Mouse (Mus musculus) G1E (cell line): Measurements from ENCODE around the gene Haghl. TPM values are rescaled to one million over a fixed set of nuclear protein-coding genes. Genes with fewer than 3 reads are reported as not detected.

ENCODE experiments used
- ATAC-seq: 2 replicates; pipeline ENCODE4 v1.8.0; 2016; ENCODE audit warnings: mild to moderate bottlenecking; ENCODE audit not compliant: insufficient number of reproducible peaks, poor library complexity, low FRiP score, severe bottlenecking; ENCODE audit errors: extremely low read depth
- DNase-seq: peaks from one replicate; pipeline ENCODE4 v3.0.0; 2012; ENCODE audit warnings: low spot score
- H3K27me3 ChIP-seq: 2 replicates; pipeline ENCODE4 v1.6.1; 2012; ENCODE audit warnings: mild to moderate bottlenecking, low read length, inconsistent platforms; ENCODE audit not compliant: insufficient read depth
- H3K36me3 ChIP-seq: replicated peaks from 2 replicates; pipeline ENCODE3; 2012; ENCODE audit warnings: mild to moderate bottlenecking, inconsistent platforms
- H3K4me1 ChIP-seq: 2 replicates; pipeline ENCODE4 v1.6.1; 2012; ENCODE audit warnings: low read depth, low read length, inconsistent platforms, mixed read lengths; ENCODE audit not compliant: insufficient read depth
- H3K4me3 ChIP-seq: 2 replicates; pipeline ENCODE4 v1.5.1; 2012; ENCODE audit warnings: low read depth, mild to moderate bottlenecking, inconsistent platforms, low read length, moderate library complexity, mixed read lengths
- H3K9me3 ChIP-seq: replicated peaks from 2 replicates; pipeline ENCODE4 v1.6.1; 2012; ENCODE audit warnings: inconsistent platforms
- CTCF ChIP-seq: IDR thresholded peaks from 2 replicates; pipeline ENCODE4 v1.5.1; 2012; ENCODE audit warnings: low read depth, low read length, inconsistent platforms, mixed read lengths
- GATA1 ChIP-seq: IDR thresholded peaks from 2 replicates; pipeline ENCODE4 v1.6.1; 2012; ENCODE audit warnings: borderline replicate concordance, low read length, inconsistent platforms, mixed read lengths
- GATA2 ChIP-seq: IDR thresholded peaks from 2 replicates; pipeline ENCODE4 v1.6.1; 2012; ENCODE audit warnings: low read depth, low read length, inconsistent platforms, borderline replicate concordance
- POLR2AphosphoS5 ChIP-seq: IDR thresholded peaks from 2 replicates; pipeline ENCODE4 v1.6.1; 2012; ENCODE audit warnings: low read depth, low read length, inconsistent platforms; ENCODE audit not compliant: insufficient replicate concordance
- TAL1 ChIP-seq: conservative IDR thresholded peaks from 2 replicates; pipeline ENCODE4 v1.6.1; 2012; ENCODE audit warnings: low read depth, low read length, inconsistent platforms, mixed read lengths
- polyA plus RNA-seq: library from polyadenylated mRNA; stranded (reverse); fragments of >175 nt; gene quantifications from 2 replicates; pipeline ENCODE4 v1.2.3, GENCODE M21; 2012
- total RNA-seq, 2 experiments: library from RNA; stranded (forward) in 1 of 2; stranded (reverse) in 1 of 2; fragments of 200-1000 nt in 1 of 2; fragments of >200 nt in 1 of 2; fragmentation: Nextera tagmentation in 1 of 2; gene quantifications; 2 replicates each; pipeline ENCODE4 v1.2.3; 2014 to 2017

The Haghl gene
- total and polyA plus RNA-seq, 3 experiments, result 11.7 to 17.1 (median 15.5) TPM

GRCm38 (mm10) chr17:25781339-25781738, 4.1 kb downstream of the Haghl start:
- Histone ChIP-seq H3K4me1 (peaks cover 29% of the 10 kb centered on the region), H3K27me3 (no peaks in the 10 kb centered on the region), H3K4me3 (no peak overlapping the region), H3K9me3 (no peaks in the 10 kb centered on the region), H3K36me3 (peaks cover 85% of the 10 kb centered on the region)
- TF ChIP-seq TAL1 (no peak), GATA2 (no peak), POLR2AphosphoS5 (no peak), CTCF (no peak), GATA1 (no peak)
- no peak for DNase-seq
- ATAC-seq, result no peak

- no peak for ATAC-seq
- H3K27me3 ChIP-seq, result no peaks in the 10 kb centered on the region
- H3K9me3 ChIP-seq, result no peaks in the 10 kb centered on the region
- no peak for TF ChIP-seq TAL1
- no peak for TF ChIP-seq CTCF
- no peak for TF ChIP-seq POLR2AphosphoS5
- no peak for TF ChIP-seq GATA1
- no peak for TF ChIP-seq GATA2
- DNase-seq, result no peak
- peaks cover 83% of the 10 kb centered on the region for H3K36me3 ChIP-seq
- no peak overlapping the region for H3K4me3 ChIP-seq
- peaks cover 25% of the 10 kb centered on the region for H3K4me1 ChIP-seq
Measured at GRCm38 (mm10) chr17:25777948-25778347, 7.5 kb downstream of the Haghl start.

DNA sequence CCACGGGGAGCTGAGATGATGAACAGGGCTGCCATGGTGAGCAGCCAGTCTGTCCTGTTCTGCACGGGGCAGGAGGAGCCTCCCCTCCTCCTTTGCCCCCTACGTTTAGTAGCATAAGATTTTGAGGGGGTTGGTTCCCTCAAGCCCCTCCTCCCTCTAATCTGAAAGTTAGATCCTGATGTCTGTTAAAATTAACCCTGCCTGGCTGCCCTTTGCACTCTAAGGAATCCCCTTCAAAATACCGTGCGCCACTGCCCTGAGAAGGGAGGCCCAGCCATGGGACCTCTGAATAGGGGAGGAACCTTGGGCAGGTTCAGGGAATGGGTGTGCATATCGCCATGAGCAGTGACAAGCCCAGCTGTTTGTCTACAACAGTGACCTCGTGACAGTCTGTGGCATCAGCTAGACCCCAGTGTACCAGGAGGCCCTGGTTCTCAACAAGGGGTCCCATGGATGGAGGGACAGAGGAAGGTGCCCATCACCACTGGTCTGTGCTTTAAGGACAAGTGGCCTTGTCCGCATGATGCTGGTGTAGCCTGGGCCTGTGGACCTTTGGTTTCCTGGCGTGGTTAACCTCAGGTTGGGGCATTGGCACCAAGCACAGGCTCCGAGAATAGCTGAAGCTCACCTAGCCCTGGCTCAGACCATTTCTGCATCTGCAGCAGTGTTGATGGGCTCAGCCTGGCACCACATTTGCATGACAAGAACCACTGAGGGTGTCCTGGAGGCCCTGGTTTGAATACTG, 10.0 kb downstream of the Haghl start:
- no peaks in the 10 kb centered on the region for H3K9me3 ChIP-seq
- ATAC-seq (no peak), DNase-seq (no peak)
- peak overlapping the region; percentile 33; the same call in 1 of the 2 replicates for H3K4me3 ChIP-seq
- H3K36me3 ChIP-seq, result peaks cover 58% of the 10 kb centered on the region
- H3K4me1 ChIP-seq, result peaks cover 25% of the 10 kb centered on the region
- TF ChIP-seq TAL1, result no peak
- no peak for TF ChIP-seq GATA2
- H3K27me3 ChIP-seq, result peaks cover 2% of the 10 kb centered on the region

- DNase-seq, result peak; percentile 67
- H3K36me3 ChIP-seq, result peaks cover 40% of the 10 kb centered on the region
- H3K4me1 ChIP-seq, result peaks cover 25% of the 10 kb centered on the region
- TF ChIP-seq GATA2, result no peak
- no peak for TF ChIP-seq POLR2AphosphoS5
- peak; percentile 84 for TF ChIP-seq CTCF
- no peak for TF ChIP-seq GATA1
- TF ChIP-seq TAL1, result no peak
- no peaks in the 10 kb centered on the region for H3K9me3 ChIP-seq
- H3K27me3 ChIP-seq, result peaks cover 12% of the 10 kb centered on the region
- peak within 1 kb of the TSS; percentile 89 for H3K4me3 ChIP-seq
- ATAC-seq, result peak; percentile 63
Measured at GRCm38 (mm10) chr17:25773549-25774120, 11.8 kb downstream of the Haghl start, which contains the start of gene Narfl. Gene Narfl (plus strand): TSS chr17:25773776.

DNA sequence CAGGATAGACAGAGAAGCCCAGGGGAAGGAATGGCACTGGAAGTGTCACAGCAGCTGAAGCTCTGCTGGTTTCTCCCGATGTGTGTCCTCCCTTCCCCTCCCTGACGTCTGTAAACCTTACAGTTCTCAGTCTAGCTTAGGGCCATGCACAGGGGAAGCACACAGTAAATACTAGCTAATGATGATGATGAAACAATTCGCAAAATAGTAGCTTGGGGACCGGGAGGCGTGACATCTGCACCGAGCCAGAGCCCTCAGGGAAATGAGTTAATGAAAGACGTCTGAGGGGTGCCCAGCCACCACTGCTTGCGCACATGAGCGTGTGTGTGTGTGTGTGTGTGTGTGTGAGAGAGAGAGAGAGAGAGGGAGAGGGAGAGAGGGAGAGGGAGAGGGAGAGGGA, 16.1 kb downstream of the Haghl start:
- H3K4me3 ChIP-seq, result no peak overlapping the region
- peaks cover 32% of the 10 kb centered on the region for H3K27me3 ChIP-seq
- DNase-seq, result no peak
- no peaks in the 10 kb centered on the region for H3K9me3 ChIP-seq
- TF ChIP-seq GATA1 (no peak), GATA2 (no peak), CTCF (no peak), POLR2AphosphoS5 (no peak), TAL1 (no peak)
- H3K4me1 ChIP-seq, result peaks cover 8% of the 10 kb centered on the region
- no peaks in the 10 kb centered on the region for H3K36me3 ChIP-seq
- no peak for ATAC-seq

DNA sequence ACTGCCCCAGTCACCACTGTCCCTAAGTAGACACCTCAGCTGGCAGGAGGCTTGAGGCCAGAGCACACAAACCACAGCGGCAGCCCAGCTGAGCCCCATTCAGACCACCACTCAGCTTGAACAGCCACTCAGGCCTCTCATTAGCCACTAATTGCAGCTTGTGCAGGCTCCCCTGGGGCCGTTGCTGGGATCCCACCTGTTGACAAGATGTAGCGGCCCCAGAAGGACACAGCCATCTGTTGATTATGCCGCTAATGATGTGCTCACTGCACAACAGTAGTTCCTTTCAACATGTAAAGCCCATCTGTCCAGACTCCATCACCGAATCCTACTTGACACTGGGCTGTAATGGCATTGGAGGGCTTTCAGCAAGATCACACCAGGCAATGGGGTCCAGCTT, 19.6 kb downstream of the Haghl start:
- H3K4me3 ChIP-seq, result no peak overlapping the region
- ATAC-seq, result no peak
- no peaks in the 10 kb centered on the region for H3K9me3 ChIP-seq
- DNase-seq, result no peak
- H3K27me3 ChIP-seq, result peaks cover 38% of the 10 kb centered on the region
- no peaks in the 10 kb centered on the region for H3K4me1 ChIP-seq
- no peak for TF ChIP-seq GATA1
- no peak for TF ChIP-seq POLR2AphosphoS5
- TF ChIP-seq CTCF, result no peak
- no peak for TF ChIP-seq TAL1
- no peak for TF ChIP-seq GATA2
- H3K36me3 ChIP-seq, result no peaks in the 10 kb centered on the region
